Comparison of ENCODE assay signal across 8 mouse cellular contexts in genomic region chr16:4939412-4939811, GRCm38 (mm10). TPM values are rescaled to one million over a fixed set of nuclear protein-coding genes. Genes with fewer than 3 reads are reported as not detected.
A peak's percentile ranks its signal among the peaks of the same experiment; 100 is the strongest.
DNase-seq lines count a peak whose midpoint lies in the region; ATAC-seq and TF ChIP-seq lines count a peak whose summit lies in the region.

No protein-coding gene starts in this region.

- H3K4me1 ChIP-seq in cortical plate, adult 2 months (ENCODE audit: control insufficient read depth, insufficient read depth, low read length), result peaks cover 14% of the 10 kb centered on the region
- H3K4me1 ChIP-seq in heart, embryonic 16.5 days (ENCODE audit: control insufficient read depth, insufficient read depth, low read length), result peaks cover 13% of the 10 kb centered on the region
- peaks cover 8% of the 10 kb centered on the region; the same call in 1 of the 2 replicates for H3K4me1 ChIP-seq in stomach, postnatal 0 days (replicated peaks; ENCODE audit: control insufficient read depth, insufficient read depth)

- H3K9ac ChIP-seq in heart, embryonic 16.5 days (ENCODE audit: low read length), result peak overlapping the region; percentile 93
- H3K9ac ChIP-seq in stomach, postnatal 0 days (ENCODE audit: low read length), result peak overlapping the region; percentile 94

- H3K9me3 ChIP-seq in heart, embryonic 16.5 days (replicated peaks; ENCODE audit: control insufficient read depth, low read length), result no peaks in the 10 kb centered on the region
- no peaks in the 10 kb centered on the region for H3K9me3 ChIP-seq in stomach, postnatal 0 days (ENCODE audit: control insufficient read depth, low read length)

- TF ChIP-seq CTCF in cortical plate, adult 2 months (IDR thresholded peaks at IDR 0.05; ENCODE audit: extremely low read depth, insufficient read depth, low read length), result no peak
- no peak for TF ChIP-seq CTCF in stomach, postnatal 0 days (IDR thresholded peaks at IDR 0.05; ENCODE audit: low read depth)

- peak; percentile 56; the same call in 1 of the 2 replicates for TF ChIP-seq POLR2A in cortical plate, adult 2 months (IDR thresholded peaks at IDR 0.05; ENCODE audit: extremely low read depth, insufficient read depth, low read length)

- peaks cover 37% of the 10 kb centered on the region for H3K36me3 ChIP-seq in heart, embryonic 16.5 days (ENCODE audit: control insufficient read depth, insufficient read depth)
- peaks cover 39% of the 10 kb centered on the region for H3K36me3 ChIP-seq in macrophage (ENCODE audit: inconsistent target)
- H3K36me3 ChIP-seq in stomach, postnatal 0 days (ENCODE audit: control insufficient read depth, insufficient read depth, low read length), result peaks cover 35% of the 10 kb centered on the region

- ATAC-seq in heart, embryonic 16.5 days (replicated peaks; ENCODE audit: extremely low read depth, insufficient read depth, low FRiP score), result peak; percentile 61
- peak; percentile 62 for ATAC-seq in stomach, postnatal 0 days (ENCODE audit: low FRiP score, low TSS enrichment)

- no peaks in the 10 kb centered on the region for H3K27me3 ChIP-seq in heart, embryonic 16.5 days (ENCODE audit: control insufficient read depth, insufficient read depth, low read length)
- no peaks in the 10 kb centered on the region for H3K27me3 ChIP-seq in stomach, postnatal 0 days (ENCODE audit: control insufficient read depth, insufficient read depth, low read length)

- peak overlapping the region; percentile 95 for H3K4me3 ChIP-seq in cortical plate, adult 2 months (ENCODE audit: insufficient read depth, low read length)
- peak overlapping the region; percentile 83 for H3K4me3 ChIP-seq in heart, embryonic 16.5 days (ENCODE audit: low read length)
- H3K4me3 ChIP-seq in macrophage (ENCODE audit: inconsistent target), result peak overlapping the region; percentile 93
- peak overlapping the region; percentile 94 for H3K4me3 ChIP-seq in stomach, postnatal 0 days (ENCODE audit: low read depth, low read length)

- no peak for TF ChIP-seq EP300 in stomach, postnatal 0 days (optimal IDR thresholded peaks at IDR 0.05)

- peak overlapping the region; percentile 90 for H3K4me2 ChIP-seq in heart, embryonic 16.5 days (ENCODE audit: low read depth, low read length)
- H3K4me2 ChIP-seq in stomach, postnatal 0 days (replicated peaks; ENCODE audit: low read depth), result peak overlapping the region; percentile 94

- H3K27ac ChIP-seq in cortical plate, adult 2 months (ENCODE audit: insufficient read depth, low read length), result peak overlapping the region; percentile 89
- H3K27ac ChIP-seq in heart, embryonic 16.5 days (ENCODE audit: low read length), result peak overlapping the region; percentile 83
- peak overlapping the region; percentile 78 for H3K27ac ChIP-seq in macrophage
- peak overlapping the region; percentile 88 for H3K27ac ChIP-seq in stomach, postnatal 0 days (replicated peaks)

- 2% methylated on average over 16 of the region's 16 CpGs for WGBS in heart, embryonic 16.5 days
- WGBS in macrophage (ENCODE audit: missing documents), result 0% methylated on average over 16 of the region's 16 CpGs
- 1% methylated on average over 16 of the region's 16 CpGs for WGBS in stomach, postnatal 0 days

- DNase-seq in cerebellum, adult 9-10 months, result peak; percentile 62
- DNase-seq in cerebellum, adult 8-10 months, result no peak
- DNase-seq in CD4-positive helper T cell, adult 2 months (ENCODE audit: low read depth, low spot score), result peak; percentile 31
- peak; percentile 59 to 77 for DNase-seq in kidney, postnatal 36 days
- DNase-seq in stomach, postnatal 0 days (ENCODE audit: low spot score), result peak; percentile 64

- peaks cover 15% of the 10 kb centered on the region; the same call in 1 of the 2 replicates for H3K79me2 ChIP-seq in macrophage (ENCODE audit: inconsistent target)

RNA-seq across cellular contexts. Expression of gene Nudt16l1, which starts 0.9 kb away (rescaled TPM):
- 102 and 104 TPM in 2 replicates for polyA plus RNA-seq in cortical plate, adult 2 months (2012; rRNA removed)
- 119 and 125 TPM in 2 replicates for polyA plus RNA-seq in heart, embryonic 16.5 days (2015; fragmentation: Nextera tagmentation; extraction: Ambion mirVana)
- 10 to 100 TPM; 12.9 to 50.6 (median 28.1) TPM for total RNA-seq in macrophage (2018; cell fraction: chromatin; rRNA removed)
- total RNA-seq in macrophage (2018; cell fraction: cytosol; rRNA removed), result 10 to 100 TPM; 24.5 to 63.6 (median 37.5) TPM
- total RNA-seq in macrophage (2018; cell fraction: nucleus; rRNA removed), result 10 to 100 TPM; 14.8 to 50.2 (median 28.0) TPM
- polyA plus RNA-seq in macrophage (2018), result 17.1 to 56.6 TPM (median 39.4 TPM) in 3 replicates
- polyA plus RNA-seq in stomach, postnatal 0 days (2015; fragmentation: Nextera tagmentation; extraction: Ambion mirVana), result 92.9 and 93.6 TPM in 2 replicates

RNA-seq across cellular contexts. Expression of gene Anks3, which starts 24.6 kb away (rescaled TPM):
- 101 and 118 TPM in 2 replicates for polyA plus RNA-seq in cortical plate, adult 2 months (2012; rRNA removed)
- polyA plus RNA-seq in heart, embryonic 16.5 days (2015; fragmentation: Nextera tagmentation; extraction: Ambion mirVana), result 34.8 and 36.6 TPM in 2 replicates
- 100 to 1,000 TPM in 21 of 26 experiments, 10 to 100 TPM in 5; 82.2 to 241 (median 140) TPM for total RNA-seq in macrophage (2018; cell fraction: chromatin; rRNA removed)
- 10 to 100 TPM in 11 of 26 experiments, 1 to 10 TPM in 15; 2.8 to 17.9 (median 9.8) TPM for total RNA-seq in macrophage (2018; cell fraction: cytosol; rRNA removed)
- 100 to 1,000 TPM in 5 of 26 experiments, 10 to 100 TPM in 21; 35.6 to 129 (median 71.5) TPM for total RNA-seq in macrophage (2018; cell fraction: nucleus; rRNA removed)
- polyA plus RNA-seq in macrophage (2018), result 9.0 to 21.1 TPM (median 12.1 TPM) in 3 replicates
- 21.6 and 22.7 TPM in 2 replicates for polyA plus RNA-seq in stomach, postnatal 0 days (2015; fragmentation: Nextera tagmentation; extraction: Ambion mirVana)

RNA-seq across cellular contexts. Expression of gene Mgrn1, which starts 53.4 kb away (rescaled TPM):
- polyA plus RNA-seq in cortical plate, adult 2 months (2012; rRNA removed), result 229 and 239 TPM in 2 replicates
- polyA plus RNA-seq in heart, embryonic 16.5 days (2015; fragmentation: Nextera tagmentation; extraction: Ambion mirVana), result 128 and 132 TPM in 2 replicates
- 100 to 1,000 TPM in 22 of 26 experiments, 10 to 100 TPM in 4; 72.2 to 417 (median 122) TPM for total RNA-seq in macrophage (2018; cell fraction: chromatin; rRNA removed)
- total RNA-seq in macrophage (2018; cell fraction: cytosol; rRNA removed), result 100 to 1,000 TPM in 2 of 26 experiments, 10 to 100 TPM in 24; 76.5 to 108 (median 88.0) TPM
- total RNA-seq in macrophage (2018; cell fraction: nucleus; rRNA removed), result 100 to 1,000 TPM in 6 of 26 experiments, 10 to 100 TPM in 20; 55.3 to 179 (median 81.7) TPM
- 62.2 to 84.4 TPM (median 68.4 TPM) in 3 replicates for polyA plus RNA-seq in macrophage (2018)
- 43.0 and 44.0 TPM in 2 replicates for polyA plus RNA-seq in stomach, postnatal 0 days (2015; fragmentation: Nextera tagmentation; extraction: Ambion mirVana)

RNA-seq across cellular contexts. Expression of gene Sept12, which starts 58.2 kb away (rescaled TPM):
- polyA plus RNA-seq in cortical plate, adult 2 months (2012; rRNA removed), result not detected in 2 replicates
- polyA plus RNA-seq in heart, embryonic 16.5 days (2015; fragmentation: Nextera tagmentation; extraction: Ambion mirVana), result not detected in 2 replicates
- total RNA-seq in macrophage (2018; cell fraction: chromatin; rRNA removed), result not detected
- total RNA-seq in macrophage (2018; cell fraction: cytosol; rRNA removed), result not detected
- total RNA-seq in macrophage (2018; cell fraction: nucleus; rRNA removed), result not detected
- polyA plus RNA-seq in macrophage (2018), result not detected in 3 replicates
- not detected in 2 replicates for polyA plus RNA-seq in stomach, postnatal 0 days (2015; fragmentation: Nextera tagmentation; extraction: Ambion mirVana)

RNA-seq across cellular contexts. Expression of gene Ubald1, which starts 59.3 kb away (rescaled TPM):
- polyA plus RNA-seq in cortical plate, adult 2 months (2012; rRNA removed), result 58.4 and 59.4 TPM in 2 replicates
- 25.6 and 27.3 TPM in 2 replicates for polyA plus RNA-seq in heart, embryonic 16.5 days (2015; fragmentation: Nextera tagmentation; extraction: Ambion mirVana)
- 100 to 1,000 TPM in 2 of 26 experiments, 10 to 100 TPM in 23, 1 to 10 TPM in 1; 3.7 to 120 (median 34.7) TPM for total RNA-seq in macrophage (2018; cell fraction: chromatin; rRNA removed)
- total RNA-seq in macrophage (2018; cell fraction: cytosol; rRNA removed), result 100 to 1,000 TPM in 5 of 26 experiments, 10 to 100 TPM in 21; 45.7 to 109 (median 70.5) TPM
- 100 to 1,000 TPM in 2 of 26 experiments, 10 to 100 TPM in 24; 10.2 to 113 (median 35.9) TPM for total RNA-seq in macrophage (2018; cell fraction: nucleus; rRNA removed)
- polyA plus RNA-seq in macrophage (2018), result 64.4 to 75.7 TPM (median 71.8 TPM) in 3 replicates
- 32.1 and 40.0 TPM in 2 replicates for polyA plus RNA-seq in stomach, postnatal 0 days (2015; fragmentation: Nextera tagmentation; extraction: Ambion mirVana)
